Mouse (Mus musculus) midbrain, embryonic 11.5 days (tissue): ENCODE measurements around the gene Sh3pxd2b. TPM values are rescaled to one million over a fixed set of nuclear protein-coding genes. Genes with fewer than 3 reads are reported as not detected.

Experiments used
- ATAC-seq: fragments of 200-750 bp; cut with Nextera tagmentation; 2 replicates; pipeline ENCODE4 v1.8.0; 2017; ENCODE audit warnings: moderate TSS enrichment, moderate library complexity; ENCODE audit not compliant: low FRiP score
- DNase-seq: peaks from one replicate; pipeline ENCODE4 v3.0.0; 2015; ENCODE audit warnings: low spot score; ENCODE audit errors: missing footprints
- H3K27ac ChIP-seq: fragments of 300-500 bp; sonication (generic); 2 replicates; pipeline ENCODE4 v1.5.1; 2014; ENCODE audit warnings: low read depth, low read length
- H3K27me3 ChIP-seq: fragments of 300-500 bp; sonication (generic); 2 replicates; pipeline ENCODE4 v1.6.1; 2014; ENCODE audit warnings: mild to moderate bottlenecking, low read length, moderate library complexity, mixed read lengths; ENCODE audit not compliant: control insufficient read depth, insufficient read depth
- H3K36me3 ChIP-seq: fragments of 300-500 bp; sonication (generic); 2 replicates; pipeline ENCODE4 v1.6.1; 2014; ENCODE audit warnings: mild to moderate bottlenecking, low read length, moderate library complexity, mixed read lengths; ENCODE audit not compliant: control insufficient read depth, insufficient read depth
- H3K4me1 ChIP-seq: fragments of 300-500 bp; sonication (generic); 2 replicates; pipeline ENCODE4 v1.6.1; 2014; ENCODE audit warnings: low read length; ENCODE audit not compliant: control insufficient read depth, insufficient read depth
- H3K4me2 ChIP-seq: fragments of 300-500 bp; sonication (generic); 2 replicates; pipeline ENCODE4 v1.6.1; 2014; ENCODE audit warnings: mild to moderate bottlenecking, moderate library complexity
- H3K4me3 ChIP-seq: fragments of 300-500 bp; sonication (generic); 2 replicates; pipeline ENCODE4 v1.5.1; 2014; ENCODE audit warnings: low read depth, low read length
- H3K9ac ChIP-seq: fragments of 300-500 bp; sonication (generic); 2 replicates; pipeline ENCODE4 v1.6.1; 2014; ENCODE audit warnings: low read length
- H3K9me3 ChIP-seq: fragments of 300-500 bp; sonication (generic); 2 replicates; pipeline ENCODE4 v1.6.1; 2016; ENCODE audit warnings: low read length; ENCODE audit not compliant: control insufficient read depth
- whole genome bisulfite sequencing: fragments of 180-500 bp; shearing (Covaris S2); extraction: QIAGEN DNeasy Blood & Tissue Kit; methylation state at CpG from one replicate; pipeline ENCODE4 v1.1.7; 2014; 5-methylcytosine and 5-hydroxymethylcytosine counted together
- polyA plus RNA-seq: library from polyadenylated mRNA; unstranded; fragments of >200 nt; fragmentation: Nextera tagmentation; extraction: Ambion mirVana; gene quantifications from 2 replicates; pipeline ENCODE4 v1.2.1, GENCODE M21; 2014

Gene Sh3pxd2b
- polyA plus RNA-seq, 1 experiment from 2014 or later, result 23.2 TPM

DNA sequence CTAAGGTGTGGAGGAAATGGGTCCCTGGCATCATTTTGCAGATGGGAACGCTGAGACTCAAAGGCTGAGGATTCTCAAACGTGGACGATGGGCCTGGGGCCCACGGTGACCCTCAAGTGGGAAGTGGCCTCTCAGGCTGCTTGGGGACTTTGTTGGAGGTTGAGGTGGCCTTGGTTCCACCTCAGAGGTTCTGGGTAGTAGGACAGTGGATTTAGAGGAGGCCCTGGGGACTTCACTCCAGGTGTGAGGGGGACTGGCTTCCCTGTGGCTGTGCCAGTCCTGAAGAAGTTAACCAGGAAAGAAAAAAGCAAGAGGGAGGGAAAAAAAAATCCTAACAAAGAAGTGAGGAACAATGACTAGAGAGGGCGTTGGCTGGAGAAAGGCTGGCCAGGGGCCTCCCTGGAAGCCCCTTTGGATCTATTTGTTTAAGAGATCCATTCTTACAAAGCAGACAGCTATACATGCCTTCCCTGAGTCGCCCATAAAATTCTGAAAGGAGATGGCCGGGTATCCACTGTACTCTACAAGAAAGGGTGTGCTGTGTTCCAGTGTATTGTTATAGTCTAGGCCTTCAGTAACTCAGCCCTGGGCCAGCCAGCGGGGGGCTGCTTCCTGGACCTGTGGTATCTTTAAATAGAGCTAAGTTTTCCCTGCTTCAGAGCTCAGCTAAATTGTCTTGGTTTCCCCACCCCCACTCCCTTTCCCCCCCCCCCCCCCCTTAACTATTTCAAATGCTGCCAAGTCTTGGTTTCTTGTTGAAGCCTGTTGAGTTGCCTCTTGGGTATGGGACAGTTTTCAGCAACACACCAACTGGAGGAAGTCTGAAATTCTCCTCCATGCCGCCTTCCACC is 1.0 kb downstream of the Sh3pxd2b start:
- 21% methylated on average over 9 of the region's 9 CpGs for WGBS
- Histone ChIP-seq H3K27ac (peak overlapping the region; percentile 68), H3K9ac (peak overlapping the region; percentile 98), H3K36me3 (no peaks in the 10 kb centered on the region), H3K9me3 (no peaks in the 10 kb centered on the region), H3K27me3 (no peaks in the 10 kb centered on the region), H3K4me1 (peaks cover 23% of the 10 kb centered on the region), H3K4me2 (peak overlapping the region; percentile 88), H3K4me3 (peak overlapping the region; percentile 87)
- ATAC-seq, result peak; percentile 26; the same call in 1 of the 2 replicates
- DNase-seq, result peak; percentile 95

DNA sequence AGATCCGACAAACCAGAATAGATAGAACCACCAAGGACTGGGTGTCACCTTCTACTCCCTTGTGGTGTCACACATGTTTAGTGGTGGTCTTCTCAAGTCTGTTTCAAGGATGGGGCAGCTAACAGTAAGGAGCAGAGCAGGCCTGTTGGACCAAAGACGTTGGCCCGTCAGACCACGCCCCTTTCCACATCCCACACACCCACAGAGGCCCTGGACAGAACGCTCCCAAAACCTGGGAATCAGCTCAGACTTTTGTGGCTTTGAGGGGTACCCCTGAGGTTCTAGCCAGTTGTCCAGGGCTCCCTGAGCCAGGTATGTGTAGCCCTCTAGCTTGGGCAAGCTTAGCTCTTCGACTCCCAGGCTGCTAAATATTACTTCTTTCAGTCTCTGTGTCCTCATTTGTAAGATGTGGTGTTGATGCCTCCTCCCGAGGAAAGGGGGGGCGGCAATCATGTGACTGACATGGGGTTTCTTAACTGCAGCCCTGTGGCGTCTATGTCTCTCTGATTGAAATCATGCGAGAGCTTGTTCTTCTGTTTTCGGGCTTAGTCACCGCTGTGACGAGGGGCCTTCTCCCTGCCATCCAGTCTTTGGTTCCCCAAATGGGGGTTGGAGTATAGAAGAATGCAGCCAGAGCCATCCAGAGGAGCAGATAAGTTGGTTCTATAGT is 1.8 kb downstream of the Sh3pxd2b start:
- WGBS, result 80% methylated on average over 13 of the region's 13 CpGs
- DNase-seq, result peak; percentile 86
- no peak overlapping the region for H3K27ac ChIP-seq

DNA sequence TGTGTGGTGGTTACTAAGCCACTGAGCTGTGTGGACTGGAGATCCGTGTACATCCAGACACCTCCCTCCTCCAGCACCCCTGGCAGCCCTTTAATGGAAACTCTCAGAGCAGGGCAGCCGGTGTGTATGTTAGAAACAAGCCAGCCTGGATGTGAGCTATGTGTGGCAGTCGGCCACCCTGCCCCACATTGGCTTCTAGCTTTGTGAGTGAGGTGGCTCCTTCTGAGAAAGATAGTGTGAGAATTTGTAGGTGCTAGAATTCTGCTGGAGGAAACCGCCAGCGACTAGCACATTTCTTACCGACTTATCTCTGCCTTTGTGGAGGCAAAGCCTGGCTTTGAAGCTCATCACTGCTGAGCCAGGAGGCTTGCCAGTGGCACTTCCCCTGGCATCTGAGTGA is 5.3 kb downstream of the Sh3pxd2b start:
- DNase-seq, result no peak
- 89% methylated on average over 6 of the region's 6 CpGs for WGBS
- no peaks in the 10 kb centered on the region for H3K27me3 ChIP-seq
- H3K9ac ChIP-seq, result no peak overlapping the region
- no peak overlapping the region for H3K4me2 ChIP-seq
- no peaks in the 10 kb centered on the region for H3K36me3 ChIP-seq
- no peak overlapping the region for H3K27ac ChIP-seq
- no peak overlapping the region for H3K4me3 ChIP-seq
- H3K9me3 ChIP-seq, result no peaks in the 10 kb centered on the region
- H3K4me1 ChIP-seq, result peaks cover 16% of the 10 kb centered on the region
- no peak for ATAC-seq

More for the DNA sequence above, 1.8 kb downstream of the Sh3pxd2b start:
- peak overlapping the region; percentile 98 for H3K9ac ChIP-seq
- H3K4me1 ChIP-seq, result peaks cover 23% of the 10 kb centered on the region
- ATAC-seq, result no peak
- no peaks in the 10 kb centered on the region for H3K27me3 ChIP-seq
- no peaks in the 10 kb centered on the region for H3K36me3 ChIP-seq
- peak overlapping the region; percentile 88 for H3K4me2 ChIP-seq
- H3K9me3 ChIP-seq, result no peaks in the 10 kb centered on the region
- peak overlapping the region; percentile 87 for H3K4me3 ChIP-seq

DNA sequence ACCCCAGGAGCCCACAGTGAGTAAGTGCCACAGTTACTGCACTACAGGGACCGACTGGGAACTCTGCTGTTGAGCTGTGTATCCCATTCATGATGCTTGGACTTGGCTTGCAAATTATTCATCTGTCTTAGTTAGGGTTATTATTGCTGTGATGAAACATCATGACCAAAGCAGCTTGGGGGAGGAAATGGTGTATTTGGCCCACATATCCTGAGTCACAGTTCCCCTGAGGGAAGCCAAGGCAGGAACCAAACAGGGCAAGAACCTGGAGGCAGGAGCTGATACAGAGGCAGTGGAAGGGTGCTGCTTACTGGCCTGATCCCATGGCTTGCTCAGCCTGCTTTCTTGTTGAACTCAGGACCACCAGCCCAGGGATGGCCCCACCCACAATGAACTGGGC is 7.8 kb downstream of the Sh3pxd2b start:
- Histone ChIP-seq H3K27me3 (no peaks in the 10 kb centered on the region), H3K4me3 (no peak overlapping the region), H3K9me3 (no peaks in the 10 kb centered on the region), H3K9ac (no peak overlapping the region), H3K4me2 (no peak overlapping the region), H3K27ac (no peak overlapping the region), H3K36me3 (no peaks in the 10 kb centered on the region), H3K4me1 (no peaks in the 10 kb centered on the region; the same call in 1 of the 2 replicates)
- DNase-seq (no peak), ATAC-seq (no peak)
- 74% methylated on average over 1 of the region's 1 CpGs for WGBS

DNA sequence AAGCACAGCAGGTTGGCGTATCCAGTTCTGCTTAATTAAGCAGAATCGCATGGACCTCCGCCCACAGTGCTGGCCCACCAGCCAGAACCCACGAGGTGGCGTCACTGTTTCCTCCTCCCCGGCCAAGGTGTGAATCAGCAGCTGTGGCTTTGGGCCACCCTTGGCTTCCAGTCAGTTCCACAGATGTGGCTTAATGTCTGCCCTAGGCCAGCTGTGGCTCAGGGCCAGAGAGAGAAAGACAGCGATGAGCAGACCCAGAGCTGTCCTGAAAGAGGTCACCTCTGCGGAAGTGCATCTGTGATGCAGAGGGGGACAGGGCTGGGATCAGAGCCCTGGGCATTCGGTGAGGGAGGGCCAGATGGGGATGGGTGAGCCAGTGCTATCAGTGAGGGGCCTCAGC is 10.1 kb downstream of the Sh3pxd2b start:
- peak; percentile 44 for ATAC-seq
- H3K36me3 ChIP-seq, result no peaks in the 10 kb centered on the region

DNA sequence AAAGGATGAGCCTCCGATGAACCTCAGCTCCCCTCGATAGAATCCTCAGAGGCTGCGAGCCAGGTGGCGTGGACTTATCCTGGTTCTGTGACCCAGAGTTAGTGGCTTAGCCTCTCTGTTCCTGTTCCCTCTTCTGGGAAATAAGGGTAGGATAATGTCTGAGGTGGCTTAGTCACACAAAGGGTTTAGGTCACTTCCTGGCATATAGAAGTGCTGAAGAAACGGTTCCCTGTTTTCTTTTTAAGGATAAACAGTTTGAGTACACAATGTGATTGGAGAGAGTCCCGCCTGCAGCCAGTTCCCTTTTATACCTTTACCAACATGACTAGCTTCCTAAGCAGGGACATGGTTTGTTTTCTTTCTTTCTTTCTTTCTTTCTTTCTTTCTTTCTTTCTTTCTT is 10.8 kb downstream of the Sh3pxd2b start:
- no peak overlapping the region for H3K9ac ChIP-seq
- H3K4me2 ChIP-seq, result no peak overlapping the region
- no peaks in the 10 kb centered on the region for H3K9me3 ChIP-seq
- no peak for ATAC-seq
- no peak overlapping the region for H3K4me3 ChIP-seq
- no peak for DNase-seq
- no peak overlapping the region for H3K27ac ChIP-seq
- no peaks in the 10 kb centered on the region for H3K36me3 ChIP-seq
- H3K27me3 ChIP-seq, result no peaks in the 10 kb centered on the region
- 0 out of 2 replicates have a peak, but pooled peaks cover 3% of the 10 kb centered on the region for H3K4me1 ChIP-seq
- WGBS, result 78% methylated on average over 6 of the region's 6 CpGs

More for the DNA sequence above, 10.1 kb downstream of the Sh3pxd2b start:
- Histone ChIP-seq H3K27me3 (no peaks in the 10 kb centered on the region), H3K4me3 (no peak overlapping the region), H3K9me3 (no peaks in the 10 kb centered on the region), H3K27ac (no peak overlapping the region), H3K4me2 (no peak overlapping the region), H3K9ac (no peak overlapping the region), H3K4me1 (no peaks in the 10 kb centered on the region)
- 57% methylated on average over 9 of the region's 9 CpGs for WGBS
- DNase-seq, result no peak

DNA sequence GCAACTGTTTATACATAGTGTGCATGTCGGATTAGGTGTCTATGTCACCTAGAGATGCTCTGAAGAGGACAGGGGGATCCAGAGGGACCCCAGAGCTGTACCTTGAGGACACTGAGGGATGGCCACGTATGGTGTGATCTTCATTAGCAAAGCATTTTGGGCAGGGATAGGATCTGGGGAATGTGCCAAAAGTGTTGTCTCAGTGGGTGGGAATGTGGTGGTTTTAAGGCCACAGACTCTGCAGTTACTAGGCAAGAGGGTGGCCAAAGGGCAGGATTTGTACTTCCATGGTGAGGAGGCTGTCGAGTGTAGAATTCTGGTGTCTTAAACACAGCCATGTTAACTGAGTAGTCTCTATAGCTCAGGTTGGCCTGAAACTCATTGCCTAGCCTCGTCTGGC is 11.9 kb downstream of the Sh3pxd2b start:
- no peak overlapping the region for H3K27ac ChIP-seq
- H3K36me3 ChIP-seq, result no peaks in the 10 kb centered on the region
- H3K9me3 ChIP-seq, result no peaks in the 10 kb centered on the region
- 76% methylated on average over 4 of the region's 4 CpGs for WGBS
- H3K27me3 ChIP-seq, result no peaks in the 10 kb centered on the region
- no peak for ATAC-seq
- no peak for DNase-seq
- no peak overlapping the region for H3K9ac ChIP-seq
- no peak overlapping the region for H3K4me2 ChIP-seq
- H3K4me3 ChIP-seq, result no peak overlapping the region
- H3K4me1 ChIP-seq, result 0 out of 2 replicates have a peak, but pooled peaks cover 3% of the 10 kb centered on the region

DNA sequence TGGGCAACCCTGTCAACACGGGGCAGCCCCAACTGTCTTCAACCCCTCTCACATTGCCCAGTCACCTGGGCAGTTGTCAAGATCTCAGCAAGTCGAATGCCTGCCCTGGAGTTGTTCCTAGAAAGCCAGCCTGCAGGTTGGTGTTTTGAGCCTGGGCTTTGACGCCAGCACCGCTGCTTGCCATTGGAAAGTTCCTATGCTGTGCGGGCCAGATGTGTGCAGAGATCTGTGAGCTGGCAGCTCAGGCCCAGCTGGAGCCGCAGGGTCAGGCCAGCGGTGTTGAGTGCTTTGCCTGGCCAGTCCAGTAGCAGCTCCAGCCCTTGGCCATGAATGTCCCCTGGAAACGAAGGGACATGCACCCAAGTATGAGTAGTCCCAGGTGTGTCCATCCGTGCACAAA is 14.2 kb downstream of the Sh3pxd2b start:
- no peak overlapping the region for H3K27ac ChIP-seq
- H3K4me1 ChIP-seq, result peaks cover 5% of the 10 kb centered on the region; the same call in 1 of the 2 replicates
- H3K4me3 ChIP-seq, result no peak overlapping the region
- H3K27me3 ChIP-seq, result no peaks in the 10 kb centered on the region
- no peak for ATAC-seq
- H3K9ac ChIP-seq, result no peak overlapping the region
- H3K36me3 ChIP-seq, result no peaks in the 10 kb centered on the region
- no peaks in the 10 kb centered on the region for H3K9me3 ChIP-seq
- DNase-seq, result no peak
- no peak overlapping the region for H3K4me2 ChIP-seq
- WGBS, result 92% methylated on average over 9 of the region's 9 CpGs

DNA sequence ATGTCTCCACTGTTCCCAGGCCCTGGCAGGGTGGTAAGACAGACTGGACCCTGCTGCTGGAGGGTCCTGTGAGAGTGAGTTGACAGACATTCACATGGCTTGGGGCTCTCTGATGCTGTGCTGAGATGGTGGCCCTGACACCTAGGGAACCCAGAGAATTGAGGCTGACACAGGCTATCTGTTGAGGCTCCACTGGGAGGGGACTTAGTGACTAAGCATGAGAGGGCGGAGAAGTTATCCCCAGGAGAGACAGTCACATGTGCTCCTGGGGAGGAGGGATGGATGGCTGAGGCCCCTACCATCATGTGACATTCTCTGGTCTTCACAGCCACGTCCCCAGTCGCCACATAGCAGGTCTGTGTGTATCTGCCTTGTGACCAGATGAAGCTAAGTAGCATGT is 15.6 kb downstream of the Sh3pxd2b start:
- H3K27ac ChIP-seq, result no peak overlapping the region
- H3K4me2 ChIP-seq, result no peak overlapping the region
- no peak overlapping the region for H3K9ac ChIP-seq
- ATAC-seq, result no peak
- no peak overlapping the region for H3K4me3 ChIP-seq
- no peaks in the 10 kb centered on the region for H3K9me3 ChIP-seq
- H3K36me3 ChIP-seq, result no peaks in the 10 kb centered on the region
- peaks cover 5% of the 10 kb centered on the region; the same call in 1 of the 2 replicates for H3K4me1 ChIP-seq
- no peaks in the 10 kb centered on the region for H3K27me3 ChIP-seq
- DNase-seq, result no peak
- 83% methylated on average over 3 of the region's 3 CpGs for WGBS
